Mouse (Mus musculus): ENCODE data around the gene Dido1. TPM values are rescaled to one million over a fixed set of nuclear protein-coding genes. Genes with fewer than 3 reads are reported as not detected.

Dido1 gene
- total and polyA plus RNA-seq, 2 experiments from 2014 or later, result 12.2 to 28.3 TPM

GRCm38 (mm10) chr2:180703175-180703574 lies 6.6 kb downstream of the Dido1 start:
- 0 out of 2 replicates have a peak overlapping the region, but pooled peaks have one; percentile 96 for H3K9ac ChIP-seq (replicated peaks; ENCODE audit: low read depth, low read length)

GRCm38 (mm10) chr2:180702701-180703149 lies 7.1 kb downstream of the Dido1 start:
- ATAC-seq (ENCODE audit: insufficient read depth, low read depth) (no peak), DNase-seq (ENCODE audit: low spot score) (no peak)
- WGBS, result 29% methylated on average over 4 of the region's 4 CpGs
- H3K27ac ChIP-seq (ENCODE audit: low read depth), result peak overlapping the region; percentile 96
- no peaks in the 10 kb centered on the region for H3K9me3 ChIP-seq (replicated peaks; ENCODE audit: control insufficient read depth, low read length)
- H3K9ac ChIP-seq (replicated peaks; ENCODE audit: low read depth, low read length), result peak overlapping the region; percentile 96
- H3K4me1 ChIP-seq (ENCODE audit: control insufficient read depth, insufficient read depth), result peaks cover 49% of the 10 kb centered on the region
- H3K4me2 ChIP-seq (ENCODE audit: low read depth, low read length), result peak overlapping the region; percentile 80
- H3K36me3 ChIP-seq (replicated peaks; ENCODE audit: control insufficient read depth, insufficient read depth, low read length), result no peaks in the 10 kb centered on the region
- no peaks in the 10 kb centered on the region for H3K27me3 ChIP-seq (ENCODE audit: control insufficient read depth, insufficient read depth, low read length)
- peak overlapping the region; percentile 90 for H3K4me3 ChIP-seq (ENCODE audit: low read depth, low read length)
- no peak for TF ChIP-seq CTCF (IDR thresholded peaks at IDR 0.05; ENCODE audit: low read depth)
- TF ChIP-seq EP300 (IDR thresholded peaks at IDR 0.05; ENCODE audit: low read depth), result no peak

More at GRCm38 (mm10) chr2:180703175-180703574, 6.6 kb downstream of the Dido1 start:
- Histone ChIP-seq H3K4me1 (ENCODE audit: control insufficient read depth, insufficient read depth) (peaks cover 50% of the 10 kb centered on the region), H3K4me2 (ENCODE audit: low read depth, low read length) (no peak overlapping the region), H3K9me3 (replicated peaks; ENCODE audit: control insufficient read depth, low read length) (no peaks in the 10 kb centered on the region), H3K27ac (ENCODE audit: low read depth) (peak overlapping the region; percentile 96; the same call in 1 of the 2 replicates), H3K36me3 (replicated peaks; ENCODE audit: control insufficient read depth, insufficient read depth, low read length) (no peaks in the 10 kb centered on the region), H3K27me3 (ENCODE audit: control insufficient read depth, insufficient read depth, low read length) (no peaks in the 10 kb centered on the region), H3K4me3 (ENCODE audit: low read depth, low read length) (no peak overlapping the region)
- DNase-seq (ENCODE audit: low spot score) (no peak), ATAC-seq (ENCODE audit: insufficient read depth, low read depth) (no peak)
- 67% methylated on average over 5 of the region's 5 CpGs for WGBS
- TF ChIP-seq CTCF (IDR thresholded peaks at IDR 0.05; ENCODE audit: low read depth) (no peak), EP300 (IDR thresholded peaks at IDR 0.05; ENCODE audit: low read depth) (no peak)

GRCm38 (mm10) chr2:180701767-180702621 lies 7.8 kb downstream of the Dido1 start:
- under 1% methylated on average over 66 of the region's 66 CpGs for whole genome bisulfite sequencing
- peak overlapping the region; percentile 80 for H3K4me2 ChIP-seq (ENCODE audit: low read depth, low read length)
- peak; percentile 93 for DNase-seq (ENCODE audit: low spot score)
- ATAC-seq (ENCODE audit: insufficient read depth, low read depth), result peak; percentile 95
- peaks cover 49% of the 10 kb centered on the region for H3K4me1 ChIP-seq (ENCODE audit: control insufficient read depth, insufficient read depth)
- H3K9ac ChIP-seq (replicated peaks; ENCODE audit: low read depth, low read length), result peak overlapping the region; percentile 96
- H3K4me3 ChIP-seq (ENCODE audit: low read depth, low read length), result peak overlapping the region; percentile 90
- H3K27ac ChIP-seq (ENCODE audit: low read depth), result peak overlapping the region; percentile 96
- H3K36me3 ChIP-seq (replicated peaks; ENCODE audit: control insufficient read depth, insufficient read depth, low read length), result no peaks in the 10 kb centered on the region
- no peaks in the 10 kb centered on the region for H3K9me3 ChIP-seq (replicated peaks; ENCODE audit: control insufficient read depth, low read length)
- TF ChIP-seq CTCF (IDR thresholded peaks at IDR 0.05; ENCODE audit: low read depth) (no peak), EP300 (IDR thresholded peaks at IDR 0.05; ENCODE audit: low read depth) (0 out of 2 replicates have a peak, but pooled peaks have one; percentile 50)
- no peaks in the 10 kb centered on the region for H3K27me3 ChIP-seq (ENCODE audit: control insufficient read depth, insufficient read depth, low read length)

DNA sequence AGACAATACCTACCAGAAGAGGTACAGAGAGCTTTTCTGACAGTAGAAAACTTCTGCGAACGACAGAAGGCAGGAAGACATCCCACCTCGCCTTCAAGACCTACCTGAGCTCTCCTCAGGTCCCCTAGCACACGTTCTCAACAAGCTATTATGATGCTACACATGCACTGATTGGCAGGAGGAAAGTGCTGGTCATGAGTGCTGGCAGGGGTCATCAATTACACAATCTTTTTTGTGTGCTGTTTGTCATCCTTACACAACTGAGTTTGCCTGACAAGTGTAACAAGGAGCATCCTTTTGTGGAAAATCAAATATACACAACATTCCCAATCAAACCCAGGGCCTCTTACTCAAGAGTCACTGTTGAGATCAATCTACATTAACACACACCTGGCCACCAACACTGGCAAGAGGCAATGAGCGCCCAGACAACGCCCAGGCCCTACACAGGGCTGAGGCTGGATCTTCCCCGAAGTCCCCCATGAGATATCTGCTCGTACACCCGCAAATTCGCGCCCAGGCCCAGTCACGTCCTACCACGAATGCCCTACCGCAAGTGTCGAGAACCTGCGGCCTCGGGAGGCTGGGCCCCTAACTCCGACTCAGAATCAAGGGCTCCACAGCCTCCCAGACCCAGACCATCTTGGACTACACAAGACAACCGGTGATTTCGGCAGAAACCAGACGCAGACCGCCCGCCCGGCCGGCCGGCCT lies 8.6 kb downstream of the Dido1 start:
- Histone ChIP-seq H3K36me3 (replicated peaks; ENCODE audit: control insufficient read depth, insufficient read depth, low read length) (no peaks in the 10 kb centered on the region), H3K4me1 (ENCODE audit: control insufficient read depth, insufficient read depth) (peaks cover 49% of the 10 kb centered on the region), H3K27ac (ENCODE audit: low read depth) (peak overlapping the region; percentile 96), H3K4me2 (ENCODE audit: low read depth, low read length) (peak overlapping the region; percentile 80), H3K9me3 (replicated peaks; ENCODE audit: control insufficient read depth, low read length) (no peaks in the 10 kb centered on the region), H3K4me3 (ENCODE audit: low read depth, low read length) (peak overlapping the region; percentile 90), H3K9ac (replicated peaks; ENCODE audit: low read depth, low read length) (peak overlapping the region; percentile 96), H3K27me3 (ENCODE audit: control insufficient read depth, insufficient read depth, low read length) (no peaks in the 10 kb centered on the region)
- no peak for TF ChIP-seq EP300 (IDR thresholded peaks at IDR 0.05; ENCODE audit: low read depth)
- no peak for TF ChIP-seq CTCF (IDR thresholded peaks at IDR 0.05; ENCODE audit: low read depth)
- no peak for DNase-seq (ENCODE audit: low spot score)
- peak; percentile 18 for ATAC-seq (ENCODE audit: insufficient read depth, low read depth)
- 3% methylated on average over 26 of the region's 26 CpGs for WGBS

DNA sequence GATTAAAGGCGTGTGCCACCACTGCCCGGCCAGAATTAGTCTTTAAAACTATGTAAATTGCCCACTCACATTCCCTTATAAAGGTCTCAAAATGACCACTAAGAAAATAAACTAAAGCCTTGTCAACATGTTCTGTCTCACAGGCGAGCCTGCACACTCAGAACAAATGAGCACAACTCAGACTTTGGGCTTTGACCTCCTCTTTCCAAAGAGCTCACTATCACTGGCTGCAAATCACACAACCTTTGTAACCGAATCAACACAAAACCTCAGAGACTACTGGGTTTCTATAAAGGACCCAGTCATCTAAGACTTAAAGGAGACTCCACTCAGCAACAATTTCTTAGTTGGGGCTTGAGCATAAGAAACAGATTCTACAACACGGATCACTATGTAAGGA lies 9.3 kb downstream of the Dido1 start:
- Histone ChIP-seq H3K9ac (replicated peaks; ENCODE audit: low read depth, low read length) (peak overlapping the region; percentile 96; the same call in 1 of the 2 replicates), H3K4me3 (ENCODE audit: low read depth, low read length) (peak overlapping the region; percentile 90), H3K4me2 (ENCODE audit: low read depth, low read length) (peak overlapping the region; percentile 80), H3K27me3 (ENCODE audit: control insufficient read depth, insufficient read depth, low read length) (no peaks in the 10 kb centered on the region), H3K9me3 (replicated peaks; ENCODE audit: control insufficient read depth, low read length) (no peaks in the 10 kb centered on the region), H3K36me3 (replicated peaks; ENCODE audit: control insufficient read depth, insufficient read depth, low read length) (no peaks in the 10 kb centered on the region), H3K4me1 (ENCODE audit: control insufficient read depth, insufficient read depth) (peaks cover 46% of the 10 kb centered on the region), H3K27ac (ENCODE audit: low read depth) (0 out of 2 replicates have a peak overlapping the region, but pooled peaks have one; percentile 96)
- ATAC-seq (ENCODE audit: insufficient read depth, low read depth) (no peak), DNase-seq (ENCODE audit: low spot score) (no peak)
- TF ChIP-seq EP300 (IDR thresholded peaks at IDR 0.05; ENCODE audit: low read depth) (no peak), CTCF (IDR thresholded peaks at IDR 0.05; ENCODE audit: low read depth) (no peak)
- WGBS, result 56% methylated on average over 5 of the region's 5 CpGs

All from heart, postnatal 0 days (tissue).